Mouse (Mus musculus) mouse trophoblast stem cell (cell line): ENCODE measurements around the gene Maml2.

Experiments used
- in situ Hi-C, 2 experiments: fragments of 300-500 bp; cut with MseI, MboI; formaldehyde crosslinking; loops; 2 replicates in 1 of 2; 3 replicates in 1 of 2; pipeline ENCODE4 v1.15.1; 2025

Gene Maml2

DNA sequence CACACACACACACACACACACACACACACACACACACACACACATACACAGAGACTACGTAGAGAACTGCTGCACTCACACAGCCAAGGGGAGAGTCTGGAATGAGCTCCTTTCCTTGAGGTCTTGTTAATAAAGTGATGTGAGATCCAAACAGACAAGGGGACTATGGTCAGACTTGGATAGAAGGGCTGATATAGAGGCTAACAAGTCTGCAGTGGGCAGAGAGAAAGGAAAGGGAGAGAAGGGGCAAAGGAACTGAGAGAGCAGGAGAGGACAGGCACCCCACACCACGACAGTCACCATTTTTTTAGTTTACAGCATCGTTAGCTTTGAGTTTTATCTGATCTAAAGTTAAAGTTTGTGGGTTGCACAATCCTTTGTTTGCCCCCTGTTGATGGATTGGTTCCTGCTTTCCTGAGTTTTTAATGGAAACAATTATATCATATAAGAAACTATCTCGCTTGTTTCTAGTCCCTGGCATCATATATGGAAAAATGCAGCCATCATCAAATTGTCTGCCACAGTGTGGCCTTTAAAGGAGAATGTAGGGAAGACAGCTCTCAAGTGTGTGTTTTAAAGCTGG is 149.0 kb downstream of the Maml2 start, which contains the start of gene Gm17571:
TSS of gene Gm17571 (minus strand) at position 51 of the 583 bp plus-strand sequence.
- in situ Hi-C loops, result no loop called here

DNA sequence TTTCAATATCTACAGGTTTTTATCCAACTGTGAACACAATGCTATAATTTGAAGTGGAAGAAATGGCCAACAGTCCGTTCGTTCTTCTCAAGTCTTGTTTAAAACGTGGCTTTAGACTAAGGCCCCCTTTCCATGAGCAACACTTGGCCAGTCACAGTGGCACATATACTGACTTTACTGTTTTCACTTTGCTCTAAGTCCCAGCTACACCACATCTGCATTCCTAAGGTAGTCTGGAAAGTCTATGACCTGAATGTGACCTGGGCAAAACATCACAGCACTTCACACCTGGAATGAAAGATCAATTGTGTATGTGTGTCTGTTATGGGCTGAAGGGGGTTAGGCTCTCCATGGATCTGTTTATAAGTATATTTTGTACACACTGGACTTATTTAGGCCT is 151.0 kb downstream of the Maml2 start:
- in situ Hi-C loops, result no loop called here

DNA sequence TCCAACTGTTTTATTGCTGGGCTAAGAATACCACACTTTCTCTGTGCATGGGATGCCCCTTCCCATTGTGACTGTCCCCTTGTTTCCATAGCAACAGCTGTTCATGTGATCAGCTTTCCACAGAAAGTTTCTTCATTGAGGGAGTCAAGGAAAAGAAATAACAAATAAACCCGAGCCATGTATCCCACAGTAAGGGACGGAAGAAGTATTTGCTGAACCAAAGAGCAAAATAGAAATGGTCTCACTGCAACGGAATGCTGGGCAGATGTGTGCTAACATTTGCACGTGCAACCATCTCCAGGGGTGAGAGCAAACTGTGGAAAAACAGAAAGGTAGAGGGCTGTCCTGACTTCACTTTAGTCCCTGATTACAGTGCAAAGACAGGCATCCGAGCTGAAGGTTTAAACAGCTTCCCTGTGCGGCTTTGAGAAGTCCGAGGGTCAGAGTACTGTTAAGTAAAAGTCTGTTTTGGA is 156.9 kb downstream of the Maml2 start:
- in situ Hi-C loops, result no loop called here

DNA sequence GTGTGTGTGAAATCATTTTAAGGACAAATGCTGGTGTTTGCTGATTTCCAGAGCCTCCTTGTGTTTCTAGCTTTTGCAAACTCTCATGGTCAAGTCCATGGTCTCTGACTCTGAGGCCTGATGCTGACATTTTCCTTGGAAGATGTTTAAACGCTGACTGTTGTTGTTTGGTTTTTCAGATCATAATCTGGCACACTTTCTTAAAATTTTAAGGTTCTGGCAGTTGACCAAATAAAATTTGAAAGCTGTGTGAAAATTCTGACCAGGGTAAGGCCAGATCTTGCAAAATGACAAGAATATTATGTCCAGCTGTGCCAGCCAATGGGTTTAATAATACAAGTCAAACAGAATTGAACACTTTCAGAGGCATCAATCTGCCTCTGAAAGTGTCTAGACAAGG is 157.5 kb downstream of the Maml2 start:
- in situ Hi-C loops, result no loop called here

DNA sequence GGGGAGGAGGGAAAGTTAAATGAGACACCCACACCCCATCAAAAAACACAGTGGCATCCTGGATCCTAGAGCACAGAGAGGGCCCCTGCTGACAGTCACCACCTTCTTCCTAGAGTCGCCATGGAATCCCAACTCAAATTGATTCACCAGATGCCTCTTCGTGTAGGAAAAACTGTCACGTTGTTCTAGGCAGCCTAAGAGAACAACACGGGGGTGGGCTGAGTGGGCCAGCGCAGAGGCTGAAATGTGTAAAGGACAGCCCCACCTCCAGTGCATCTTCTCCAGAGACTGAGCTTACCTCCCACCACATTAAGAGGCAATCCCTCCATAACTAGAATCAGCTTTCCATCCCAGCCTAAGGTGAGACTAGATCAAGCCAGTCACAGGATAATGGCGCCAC is 160.0 kb downstream of the Maml2 start:
- in situ Hi-C loops, result no loop called here

DNA sequence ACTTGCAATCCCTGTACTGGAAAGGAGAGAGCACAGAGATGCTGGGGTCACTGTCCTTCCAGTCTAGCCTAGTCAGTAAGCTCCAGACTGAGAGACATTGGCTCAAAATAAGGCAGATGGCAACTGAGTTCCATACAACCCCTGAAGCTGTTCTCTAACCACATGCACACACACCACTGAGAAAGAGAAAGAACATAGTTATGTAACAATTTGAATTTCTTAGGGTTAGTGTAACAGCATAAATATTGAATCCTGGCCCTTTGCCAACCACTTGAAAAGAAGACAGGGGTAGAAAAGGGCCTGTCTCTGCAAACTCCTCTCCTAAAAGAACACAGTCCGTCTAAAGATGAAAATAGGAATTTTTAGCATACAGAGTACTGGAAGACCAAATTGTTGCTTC is 161.6 kb downstream of the Maml2 start:
- in situ Hi-C loops, result no loop called here

DNA sequence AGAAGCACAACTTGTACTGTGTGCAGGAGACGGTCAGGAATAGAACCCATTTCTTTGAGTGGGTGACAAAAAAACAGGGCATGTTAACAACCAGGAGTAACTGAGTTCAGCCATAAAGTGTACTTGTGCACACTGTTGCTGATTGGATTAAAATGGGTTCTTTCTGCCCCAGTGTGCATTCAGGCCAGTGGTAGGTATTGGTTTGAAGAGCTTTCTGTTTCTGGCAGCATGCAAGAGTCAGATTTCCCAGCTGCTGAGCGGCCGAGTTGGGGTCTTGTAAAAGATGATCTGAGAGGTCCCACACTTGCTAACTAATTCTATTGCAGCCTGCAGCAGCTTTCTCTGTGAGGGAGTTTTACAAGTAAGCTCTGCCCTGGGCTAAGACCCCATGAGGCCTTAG is 162.3 kb downstream of the Maml2 start:
- in situ Hi-C loops, result no loop called here

DNA sequence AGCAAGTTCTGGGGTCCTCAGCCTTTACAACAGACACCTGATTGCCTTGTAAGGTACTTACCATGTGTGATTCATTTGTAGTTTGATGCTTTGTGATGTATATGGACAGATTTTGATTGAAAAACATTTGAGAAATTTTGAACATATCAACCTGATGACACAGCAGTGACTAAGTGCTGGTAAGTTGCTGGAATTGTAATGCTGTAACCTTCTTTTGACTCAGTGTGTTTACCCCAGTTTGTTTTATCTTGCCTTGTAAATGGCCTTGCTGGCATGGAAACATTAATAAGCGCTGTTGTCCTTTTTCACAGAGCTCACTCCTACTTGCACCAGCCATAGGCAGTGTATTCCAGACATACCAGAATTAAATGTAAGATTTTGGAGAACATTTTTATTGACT is 163.2 kb downstream of the Maml2 start:
- in situ Hi-C loops, result no loop called here

DNA sequence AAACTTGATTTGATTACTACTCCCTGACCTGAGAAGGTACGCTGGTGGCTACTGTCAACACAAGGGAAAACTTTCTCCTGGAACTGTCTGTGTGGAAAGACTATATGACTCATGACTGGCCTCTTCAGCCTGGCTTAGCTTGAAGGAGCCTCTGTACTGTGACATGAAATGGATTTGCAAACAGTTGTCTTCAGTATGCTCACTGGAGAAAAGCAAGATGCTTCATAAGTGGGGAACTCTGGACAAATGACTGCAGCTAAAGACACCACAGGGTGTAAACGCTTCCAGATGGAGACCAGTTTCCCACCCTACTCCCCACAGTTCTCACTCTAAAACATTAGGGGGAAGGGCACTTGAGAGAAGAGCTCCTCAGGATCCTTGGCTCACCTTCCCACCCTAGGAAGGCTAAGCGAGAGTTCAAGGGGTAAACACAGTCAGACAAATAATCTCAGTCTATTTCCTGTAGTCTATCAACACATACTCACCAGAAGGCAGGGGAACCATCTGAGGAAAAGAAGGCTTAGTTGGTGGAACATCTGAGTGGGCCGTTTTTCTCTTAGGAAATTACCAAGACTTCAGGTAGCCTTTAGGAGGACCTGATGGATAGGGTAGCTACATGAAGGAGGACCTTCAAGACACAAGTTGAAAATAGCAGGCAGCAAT is 167.7 kb downstream of the Maml2 start:
- in situ Hi-C loops, result no loop called here

DNA sequence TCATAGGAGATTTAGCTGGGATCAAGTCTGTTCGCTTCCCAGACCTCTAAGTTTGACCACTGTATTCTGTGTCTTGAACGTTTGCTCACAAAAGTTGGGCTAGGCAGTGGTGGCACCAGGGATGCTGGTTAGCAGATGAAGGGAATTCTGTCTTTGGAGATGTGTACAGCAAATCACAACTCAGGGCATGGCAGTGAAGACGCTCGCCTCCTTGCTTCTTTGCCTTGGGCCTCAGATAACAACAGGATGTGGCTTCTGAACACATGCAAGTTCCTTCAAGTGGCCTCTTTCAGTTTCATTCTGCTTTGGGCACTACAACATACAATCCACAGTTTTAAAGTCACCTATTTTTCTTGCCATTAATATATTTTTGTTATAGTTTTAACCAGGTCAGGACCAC is 168.6 kb downstream of the Maml2 start:
- in situ Hi-C loops, result no loop called here

DNA sequence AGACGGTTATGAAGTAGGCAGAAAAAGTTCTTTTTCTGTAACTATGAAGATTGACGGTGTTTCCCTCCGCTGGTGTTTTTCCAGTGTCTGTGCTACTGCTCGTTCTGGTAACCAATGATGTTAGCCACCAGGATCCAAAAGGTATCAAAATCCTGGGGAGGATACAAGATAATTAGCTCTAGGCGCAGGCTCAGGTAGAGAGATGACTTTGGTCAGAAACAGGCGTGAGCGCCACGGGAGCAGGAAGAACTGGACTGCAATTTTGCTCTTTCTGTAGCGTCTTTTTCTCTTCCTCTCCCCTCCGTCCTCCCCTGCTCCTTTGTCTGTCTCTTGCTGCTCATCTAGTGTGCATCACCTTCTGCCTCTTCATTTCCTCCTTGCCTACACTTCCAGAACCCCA is 169.1 kb downstream of the Maml2 start:
- in situ Hi-C loops, result no loop called here

DNA sequence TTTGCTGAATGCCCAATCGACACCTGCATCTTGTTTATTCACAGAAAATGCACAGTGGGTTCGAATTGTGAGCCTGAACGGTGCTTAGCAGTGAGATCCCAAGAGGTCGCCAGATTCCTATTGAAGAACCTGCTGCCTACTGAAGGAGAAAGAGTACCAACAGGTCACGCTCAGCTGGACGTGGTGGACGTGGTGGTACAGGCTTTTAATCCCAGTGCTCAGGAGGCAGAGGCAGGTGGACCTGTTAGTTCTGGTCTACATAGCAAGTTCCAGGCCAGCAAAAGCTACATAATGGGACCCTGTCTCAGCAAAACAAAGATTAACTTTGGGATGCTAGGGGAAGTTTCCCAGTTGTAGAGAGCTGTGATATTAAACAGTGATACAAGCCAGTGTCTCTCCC is 170.0 kb downstream of the Maml2 start:
- in situ Hi-C loops, result no loop called here

DNA sequence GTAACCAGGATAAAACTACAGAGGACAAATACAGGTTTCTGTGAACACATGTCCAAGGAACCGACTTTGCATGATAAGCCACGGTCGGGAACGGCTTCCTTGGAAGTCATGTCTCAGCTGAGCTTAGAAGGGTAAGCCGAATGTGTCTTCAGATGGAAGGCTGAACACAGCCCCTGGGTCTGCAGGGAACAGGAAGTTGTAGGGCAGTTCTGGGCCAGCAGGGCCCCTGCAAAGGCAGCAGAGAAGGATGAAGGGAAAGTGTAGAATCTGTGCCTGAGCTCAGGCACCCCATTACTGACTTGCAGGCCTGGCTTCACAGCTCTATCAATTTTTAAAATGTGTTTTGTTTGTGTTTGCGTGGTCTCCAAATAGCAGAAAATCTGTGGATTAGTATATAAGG is 171.0 kb downstream of the Maml2 start:
- in situ Hi-C loops, result no loop called here

DNA sequence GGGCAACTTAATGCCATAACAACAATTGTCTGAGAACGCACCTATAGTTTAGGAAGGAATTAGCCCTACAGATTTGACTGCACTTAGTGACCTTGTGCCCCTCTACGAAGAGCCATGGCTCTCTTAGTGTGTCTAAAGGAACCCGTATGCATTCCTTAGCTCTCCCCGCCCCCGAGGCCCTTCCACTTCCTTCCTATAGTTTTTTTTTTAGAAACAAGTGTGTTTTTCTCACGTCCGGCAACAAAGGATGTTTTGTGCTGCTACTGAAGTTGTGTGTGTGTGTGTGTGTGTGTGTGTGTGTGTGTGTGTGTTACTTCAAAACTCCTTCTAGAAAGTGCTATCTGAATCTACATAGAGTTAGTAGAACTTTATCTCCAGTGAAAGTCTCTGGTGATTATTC is 172.3 kb downstream of the Maml2 start:
- in situ Hi-C loops, result no loop called here

DNA sequence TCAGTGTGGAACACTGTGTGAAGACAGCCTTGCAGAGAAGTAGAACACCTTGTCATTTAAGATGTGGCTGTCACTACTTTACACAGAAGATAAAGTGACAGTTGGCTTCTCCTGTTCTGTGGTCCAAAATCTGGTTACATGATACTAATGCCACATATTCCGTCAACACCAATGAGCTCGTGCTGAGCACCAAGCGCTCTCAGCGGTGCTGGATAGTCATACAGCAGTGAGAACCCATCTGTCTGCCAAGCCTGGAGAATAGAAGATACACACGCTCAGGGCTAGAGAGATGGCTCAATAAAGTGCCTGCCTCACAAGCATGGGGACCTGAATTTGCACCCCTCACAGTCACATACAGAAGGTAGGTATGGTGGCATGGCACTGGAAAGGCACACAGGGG is 177.2 kb downstream of the Maml2 start:
- in situ Hi-C loops, result no loop called here

DNA sequence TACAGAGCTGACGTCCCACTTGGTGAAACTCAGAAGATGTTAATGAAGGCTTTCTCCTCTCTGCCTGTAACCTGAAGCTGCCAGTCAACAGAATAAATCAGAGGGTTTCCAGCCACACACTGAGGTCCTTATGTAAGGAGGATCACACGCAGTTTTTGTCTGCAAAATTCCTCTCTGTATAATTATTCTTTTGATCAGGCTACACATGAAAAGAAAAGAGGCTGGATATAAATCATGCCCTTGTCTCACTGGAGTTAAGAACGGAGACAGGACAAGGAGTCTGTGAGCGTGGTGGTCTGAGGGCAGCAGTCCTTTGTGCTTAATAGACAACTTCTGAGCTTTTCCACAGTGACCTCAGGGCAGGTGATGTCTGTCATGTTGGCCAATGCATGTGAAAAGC is 181.5 kb downstream of the Maml2 start:
- in situ Hi-C loops, result no loop called here

DNA sequence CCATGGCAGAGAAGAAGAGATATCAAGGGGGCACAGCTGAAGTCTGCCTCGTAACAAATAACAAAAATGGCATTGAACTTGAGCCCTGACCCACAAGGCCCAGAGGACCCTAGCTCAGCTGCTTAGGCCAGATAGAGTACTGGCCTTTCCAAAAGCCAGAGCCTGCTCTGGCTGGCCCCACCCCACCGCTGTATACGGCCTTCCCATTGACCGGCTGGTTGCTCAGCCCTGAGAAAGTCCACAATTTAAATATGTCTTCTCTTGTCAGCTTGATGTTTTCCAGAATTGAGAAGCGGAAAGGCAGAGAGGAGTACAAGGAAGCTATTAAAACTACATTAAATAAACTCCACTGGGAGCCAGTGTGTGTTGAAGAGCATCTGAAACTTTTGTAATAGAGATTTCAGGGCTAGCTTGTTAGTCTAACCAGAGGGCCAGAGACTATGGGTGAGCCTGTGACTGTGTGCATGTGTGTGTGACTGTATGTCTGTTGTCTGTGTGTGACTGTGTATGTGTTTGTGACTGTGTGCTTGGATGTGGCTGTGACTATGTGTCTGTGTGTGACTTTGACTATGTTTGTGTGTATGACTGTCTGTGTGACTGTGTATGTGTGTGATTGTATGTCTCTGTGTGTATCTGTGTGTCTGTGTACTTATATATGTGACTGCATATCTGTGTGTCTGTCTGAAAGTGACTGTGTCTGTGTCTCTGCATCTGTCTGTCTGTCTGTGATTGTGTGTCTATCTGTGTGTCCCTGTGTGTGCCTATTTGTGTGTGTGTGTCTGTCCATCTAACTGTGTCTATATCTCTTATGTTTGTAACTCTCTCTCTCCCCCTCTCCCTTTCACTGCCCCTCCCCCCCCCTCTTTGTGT is 185.7 kb downstream of the Maml2 start:
- in situ Hi-C loops, result no loop called here

DNA sequence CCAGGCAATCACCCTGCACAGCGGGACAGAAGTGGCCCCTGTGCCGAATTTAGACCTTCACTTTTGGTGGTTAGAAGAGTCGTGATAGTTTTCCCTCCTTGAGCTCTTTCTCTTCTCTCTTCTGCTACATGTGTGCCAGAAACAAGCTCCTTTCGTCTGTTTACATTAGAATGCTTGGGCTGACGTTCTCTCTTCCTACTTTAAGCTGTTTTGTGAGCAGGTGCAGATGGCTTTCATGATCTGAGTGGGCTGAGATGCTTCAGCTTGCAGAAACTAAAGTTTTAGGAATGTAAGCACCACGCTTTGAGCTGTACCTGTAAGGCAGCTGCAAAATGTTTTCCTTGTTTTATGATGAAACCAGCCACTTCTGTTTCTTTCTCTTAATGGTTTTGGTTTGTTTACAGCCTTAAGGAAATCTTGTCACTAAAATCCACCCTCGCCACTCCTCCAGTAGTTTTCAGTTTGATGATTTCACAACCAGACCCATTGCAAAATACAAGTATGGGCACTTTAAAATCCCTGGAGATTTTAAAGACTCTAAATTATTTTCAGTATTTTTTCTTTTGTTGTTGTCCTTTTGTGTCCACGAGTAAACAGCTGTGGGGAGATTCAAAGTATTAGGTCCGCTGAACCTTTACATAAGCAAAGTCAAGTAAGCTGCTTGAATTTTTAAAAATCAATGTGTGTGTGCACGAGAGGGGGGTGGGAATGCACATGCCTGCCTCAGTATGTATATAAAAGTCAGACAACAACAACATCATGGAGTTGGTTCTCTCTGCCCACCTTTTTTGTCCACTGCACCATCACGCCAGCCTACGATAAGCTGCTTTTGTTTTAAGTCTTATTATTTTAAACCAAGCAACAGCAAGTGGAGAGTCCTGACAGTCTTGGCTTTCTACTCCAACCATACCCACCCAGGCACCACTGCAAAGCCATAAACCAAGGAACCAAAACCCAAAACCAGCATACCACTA is 186.8 kb downstream of the Maml2 start:
- in situ Hi-C loops, result no loop called here

DNA sequence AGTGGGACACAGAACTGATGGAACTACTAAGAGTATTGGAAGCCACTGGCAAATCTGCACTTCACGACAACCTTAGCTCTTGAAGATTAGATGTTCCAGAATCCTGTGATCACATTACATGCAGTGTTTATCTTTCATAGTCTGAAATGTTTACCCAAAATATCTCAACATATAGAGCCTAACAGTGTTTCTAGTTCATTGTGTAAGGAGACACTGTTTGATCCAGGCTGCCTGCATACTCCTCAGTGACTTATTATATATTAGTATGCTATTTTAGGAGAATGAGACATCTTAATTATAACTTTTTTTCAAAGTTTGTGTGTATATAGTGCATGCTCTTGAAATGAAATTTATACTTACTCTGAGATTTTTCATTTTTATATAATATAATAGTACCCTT is 188.2 kb downstream of the Maml2 start:
- in situ Hi-C loops, result no loop called here

DNA sequence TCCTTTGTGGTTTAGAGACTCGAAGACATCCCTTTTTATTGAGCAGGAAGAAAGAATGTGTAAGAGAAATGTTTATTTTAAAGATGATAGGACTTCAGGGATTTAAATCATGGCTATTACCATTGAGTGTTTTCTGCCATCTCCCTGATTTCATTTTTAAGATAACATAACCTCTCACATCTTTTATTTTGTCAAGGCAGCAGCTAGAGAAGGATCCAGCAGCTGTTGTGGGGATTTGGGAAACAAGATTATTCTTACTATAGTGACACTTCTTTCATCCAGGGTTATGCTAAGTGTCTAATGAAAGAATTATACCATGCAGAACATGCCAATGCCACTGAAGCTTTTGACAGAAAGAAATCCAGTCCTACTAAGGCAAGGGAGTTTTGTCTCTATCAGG is 193.3 kb downstream of the Maml2 start:
- in situ Hi-C loops, result no loop called here

DNA sequence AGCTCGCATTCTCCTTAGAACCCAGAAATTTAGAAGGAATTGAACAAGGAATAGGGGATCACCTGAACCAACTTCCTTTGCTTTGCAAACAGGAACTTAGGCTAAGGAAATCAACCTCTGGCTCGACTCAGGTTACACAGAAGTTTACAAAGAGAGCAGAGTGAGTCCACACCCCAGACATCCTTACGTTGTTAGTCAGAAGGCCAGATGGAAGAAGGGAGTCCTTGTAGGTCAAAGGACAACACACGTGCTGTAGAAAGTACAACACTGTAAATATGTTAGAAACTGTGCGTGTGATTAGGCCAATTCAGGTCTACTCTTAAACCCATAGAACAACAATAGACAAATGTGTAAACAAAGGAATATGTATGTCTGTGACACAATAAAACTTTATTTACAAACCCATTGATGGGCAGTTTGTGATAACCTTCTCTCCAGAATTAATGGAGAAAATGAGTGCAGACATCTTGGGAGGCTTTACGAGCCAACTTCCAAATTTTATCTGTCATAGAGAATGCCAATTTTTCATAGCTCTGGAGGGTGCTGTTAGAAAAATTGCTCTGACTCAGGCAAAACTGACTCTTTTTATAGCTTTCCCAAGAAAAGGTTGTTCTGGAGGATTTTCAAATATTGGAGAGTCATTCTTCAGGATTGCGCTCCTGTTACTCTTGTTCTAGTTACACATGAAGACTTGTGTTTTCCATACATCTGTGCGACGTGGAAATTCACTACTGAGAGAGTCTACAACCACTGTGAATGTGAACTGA is 194.3 kb downstream of the Maml2 start:
- in situ Hi-C loops, result no loop called here
